Mouse (Mus musculus): ENCODE results near the gene Fcgr1.

GRCm38 (mm10) chr3:96240799-96241197 lies 53.0 kb downstream of the Fcgr1 start:
- TF ChIP-seq CTCF (IDR thresholded peaks at IDR 0.05; ENCODE audit: low read depth) (no peak), EP300 (IDR thresholded peaks at IDR 0.05; ENCODE audit: low read depth) (no peak)

Data from heart, postnatal 0 days (tissue).